Mouse (Mus musculus) inflammation-experienced regulatory T-cells, adult 6 months (primary cell): ENCODE data around the gene Glra3. TPM values are rescaled to one million over a fixed set of nuclear protein-coding genes. Genes with fewer than 3 reads are reported as not detected.

Experiments used
- ATAC-seq: one replicate; pipeline ENCODE4 v1.8.0; 2017
- polyA plus RNA-seq, 3 experiments: library from polyadenylated mRNA; unstranded; fragments of 100-300 nt; shearing (Covaris generic); gene quantifications; one replicate each; pipeline ENCODE4 v1.2.1; 2017

Glra3 gene
- polyA plus RNA-seq, result not detected

DNA sequence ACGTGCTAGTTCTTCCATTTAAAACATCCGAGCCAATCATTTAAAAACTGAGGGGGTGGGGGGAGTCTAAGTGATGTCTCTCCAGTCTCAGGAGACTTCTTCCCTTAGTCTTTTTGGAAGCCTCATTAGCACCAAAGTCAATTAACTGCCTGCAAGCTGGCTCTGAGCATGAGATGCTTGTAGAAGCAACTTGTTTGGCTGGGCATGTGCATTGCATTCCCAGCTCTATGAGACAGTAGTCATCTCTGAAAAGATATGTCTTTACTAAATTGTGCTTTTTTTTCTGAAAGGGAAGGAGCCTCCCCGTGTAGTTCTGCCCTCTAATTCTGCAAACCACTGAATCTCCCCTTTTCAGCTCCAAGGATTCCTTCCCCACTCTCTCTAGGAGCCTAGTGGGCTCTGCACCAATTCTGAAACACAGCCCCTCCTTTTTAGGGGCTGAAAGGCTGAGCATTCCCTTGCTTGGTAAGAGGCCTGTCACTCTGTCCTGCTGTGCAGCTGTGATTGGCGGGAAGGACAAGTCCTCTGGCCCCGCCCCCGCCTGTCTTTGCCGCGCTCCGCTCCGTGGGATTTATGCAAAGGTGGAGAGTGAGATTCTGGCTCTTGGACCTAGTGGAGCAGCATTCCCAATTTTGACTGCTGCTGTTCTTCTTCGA is at the start of gene Glra3:
TSS of gene Glra3 (plus strand) at position 591 of the 656 bp plus-strand sequence.
- ATAC-seq, result no peak

DNA sequence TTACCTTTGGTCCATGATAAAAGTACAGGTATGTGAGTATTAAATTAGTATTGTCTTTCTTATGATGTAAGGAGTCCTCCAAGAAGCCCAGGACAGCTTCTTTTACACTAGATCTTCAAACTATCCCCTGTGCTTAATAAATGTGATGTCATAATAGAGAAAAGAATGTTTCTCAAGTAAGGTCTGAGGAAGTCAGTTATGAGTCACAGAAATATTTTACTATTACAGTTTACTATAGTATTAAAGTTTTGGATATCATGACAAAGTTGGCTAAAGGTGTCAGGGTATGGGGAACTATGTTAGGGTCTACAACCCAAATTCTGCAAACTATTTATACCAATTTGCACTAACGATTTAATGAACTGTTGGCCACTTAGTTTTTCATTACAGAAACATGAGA is 33.4 kb upstream of the Glra3 start, which contains the start of gene Adam29:
TSS of gene Adam29 (minus strand) at position 101 of the 400 bp plus-strand sequence.
- no peak for ATAC-seq

DNA sequence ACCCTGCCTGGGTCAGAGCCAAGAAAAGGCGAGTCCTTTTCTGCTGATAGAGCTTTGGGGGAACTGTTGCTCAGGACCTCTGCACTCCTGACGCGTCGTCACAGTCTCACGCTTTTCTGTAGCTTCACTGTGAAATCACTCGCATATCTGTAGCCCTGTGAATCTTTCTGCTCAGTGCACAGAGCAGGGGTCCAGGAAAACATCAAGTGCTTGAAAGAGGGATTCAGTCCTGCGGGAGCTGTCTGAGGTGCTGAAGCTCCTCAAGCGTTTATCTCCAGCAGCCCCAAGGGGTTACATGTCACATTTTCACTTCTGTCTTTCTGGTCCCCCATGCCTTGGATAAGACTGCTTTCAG is 243 bp downstream of the Glra3 start:
- no peak for ATAC-seq

DNA sequence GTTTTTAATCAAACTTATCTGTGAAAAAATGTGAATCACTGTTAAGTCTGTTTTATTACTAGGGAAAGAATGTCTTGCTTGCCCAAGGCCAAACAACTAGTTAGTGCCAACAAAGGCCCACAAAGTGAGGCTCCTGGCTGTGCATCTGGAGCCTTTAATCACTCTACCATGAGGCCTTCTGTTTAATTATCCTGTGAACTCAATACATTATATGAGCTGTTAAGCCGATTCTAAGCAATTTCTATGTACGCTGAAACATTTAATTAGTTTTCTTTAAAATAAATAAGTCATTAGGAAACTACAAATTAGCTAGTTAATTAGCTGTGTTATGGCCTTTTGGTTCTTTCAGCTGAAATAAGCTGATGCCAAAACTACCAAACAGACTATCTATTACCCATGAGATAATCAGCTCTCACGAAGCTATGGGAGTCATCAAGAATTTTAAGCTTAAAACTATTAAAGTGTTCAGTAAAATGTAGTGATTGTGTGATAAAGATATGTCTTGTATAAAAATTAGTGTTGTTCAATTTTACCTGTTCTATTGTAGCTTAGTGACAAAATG is 24.6 kb downstream of the Glra3 start:
- ATAC-seq, result no peak

GRCm38 (mm10) chr8:55997859-55998258 is 57.6 kb downstream of the Glra3 start:
- no peak for ATAC-seq

DNA sequence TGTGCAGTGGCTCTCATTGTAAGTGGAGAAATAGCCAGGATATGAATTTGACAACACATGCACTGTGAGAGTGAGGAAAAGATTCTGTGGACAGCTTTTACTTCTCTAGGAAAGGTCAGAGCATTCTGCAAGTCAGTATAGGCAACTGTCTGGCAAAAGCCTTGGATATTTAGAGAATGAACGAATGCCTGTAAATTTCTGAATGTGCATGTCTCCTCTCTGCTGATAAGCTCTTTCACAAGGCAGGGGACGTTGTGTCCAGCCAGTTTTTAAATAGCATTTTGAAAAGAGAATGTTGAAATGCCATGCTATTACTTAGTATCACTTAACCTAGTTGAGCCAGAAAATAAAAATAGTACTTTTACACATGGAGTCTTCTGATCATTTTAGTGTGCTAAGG is 114.1 kb downstream of the Glra3 start:
- no peak for ATAC-seq

- peak; percentile 46 for ATAC-seq
Observed at GRCm38 (mm10) chr8:56063081-56063480, 122.8 kb downstream of the Glra3 start.

- ATAC-seq, result peak; percentile 7
Observed at GRCm38 (mm10) chr8:56070486-56071254, 130.4 kb downstream of the Glra3 start.

DNA sequence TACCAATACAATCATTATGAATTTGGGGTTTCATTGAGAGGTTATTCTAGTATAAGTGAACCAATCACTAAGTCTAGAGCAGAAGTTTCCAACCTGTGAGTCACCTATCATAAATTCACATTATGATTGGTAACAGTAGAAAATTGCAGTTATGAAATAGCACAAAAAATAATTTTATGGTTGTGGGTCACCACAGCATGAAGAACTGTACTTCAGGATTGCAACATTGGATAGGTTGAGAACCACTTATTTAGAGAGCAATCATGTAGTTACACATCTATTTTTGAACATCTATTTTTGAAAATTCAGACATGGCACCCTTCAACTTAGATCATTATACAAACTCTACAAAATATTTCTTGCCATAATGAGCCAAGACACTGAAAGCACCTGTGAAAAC is 143.4 kb downstream of the Glra3 start:
- no peak for ATAC-seq

- no peak for ATAC-seq
Observed at GRCm38 (mm10) chr8:56094385-56094784, 154.1 kb downstream of the Glra3 start.

GRCm38 (mm10) chr8:56110296-56110695 is 170.0 kb downstream of the Glra3 start:
- ATAC-seq, result no peak

GRCm38 (mm10) chr8:56129357-56129756 is 189.1 kb downstream of the Glra3 start:
- no peak for ATAC-seq

- no peak for ATAC-seq
Observed at GRCm38 (mm10) chr8:56150697-56151096, 210.4 kb downstream of the Glra3 start.

DNA sequence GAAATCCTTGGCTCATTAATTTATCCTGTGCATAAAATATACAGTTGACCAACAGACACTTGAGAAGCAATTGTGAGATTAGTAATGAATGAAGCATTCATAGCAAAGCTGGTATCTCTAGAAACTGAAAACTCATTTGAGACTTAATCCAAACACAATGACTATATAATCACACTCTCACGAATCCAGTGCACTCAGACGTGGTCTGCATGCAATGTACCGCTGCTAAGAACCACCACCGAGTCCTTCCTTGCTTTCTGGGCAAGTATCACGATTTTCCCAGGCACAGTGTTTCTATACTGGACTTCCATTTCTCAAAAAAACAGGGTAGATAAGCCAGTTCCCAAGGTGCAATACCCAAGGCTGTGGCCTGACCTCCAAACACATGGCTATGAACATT is 211.3 kb downstream of the Glra3 start:
- no peak for ATAC-seq

DNA sequence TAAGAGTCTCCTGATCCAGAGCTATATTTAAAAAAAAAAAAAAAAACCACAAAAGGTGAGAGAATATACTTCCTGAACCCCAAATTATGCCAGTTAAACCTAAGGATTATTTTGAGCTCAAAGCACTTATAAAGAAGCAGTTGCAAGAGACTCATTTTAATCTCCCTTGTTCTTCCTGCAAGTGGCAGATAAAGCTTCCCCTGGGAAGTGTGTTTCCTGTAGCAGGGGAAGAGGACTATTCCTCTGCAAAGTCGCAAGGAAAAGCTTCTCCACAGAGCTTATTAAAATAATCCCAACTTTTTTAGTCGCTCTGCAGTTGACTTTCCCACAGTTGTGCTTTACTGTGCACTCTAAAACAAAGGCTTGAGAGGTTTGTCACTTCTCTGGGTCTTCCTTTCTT is 218.7 kb downstream of the Glra3 start:
- ATAC-seq, result no peak

Other genes starting within 250 kb of the Glra3 start
- not detected for gene Adam29, start 33.5 kb upstream of the Glra3 start, polyA plus RNA-seq